Mouse (Mus musculus) C2C12 (cell line): Measurements from ENCODE around the gene Pde6h. TPM values are rescaled to one million over a fixed set of nuclear protein-coding genes. Genes with fewer than 3 reads are reported as not detected.

Experiments
- H3K27me3 ChIP-seq: one replicate; pipeline ENCODE4 v1.6.1; 2011; ENCODE audit not compliant: control insufficient read depth, insufficient read depth, insufficient read length
- H3K36me3 ChIP-seq: one replicate; pipeline ENCODE4 v1.6.1; 2011; ENCODE audit not compliant: control insufficient read depth, insufficient read depth
- H3K4me3 ChIP-seq: one replicate; pipeline ENCODE4 v1.5.1; 2011; ENCODE audit warnings: mild to moderate bottlenecking, control low read depth; ENCODE audit not compliant: poor library complexity, insufficient read depth, severe bottlenecking
- H3K79me2 ChIP-seq: one replicate; pipeline ENCODE4 v1.6.1; 2011; ENCODE audit not compliant: control insufficient read depth, insufficient read depth
- H3K79me3 ChIP-seq: one replicate; pipeline ENCODE4 v1.6.1; 2011; ENCODE audit warnings: low read depth, control low read depth
- H3ac ChIP-seq: one replicate; pipeline ENCODE3; 2011; ENCODE audit warnings: low read depth; ENCODE audit not compliant: control insufficient read depth, insufficient read length
- CEBPB ChIP-seq: IDR thresholded peaks from one replicate; pipeline ENCODE4 v1.6.1; 2011; ENCODE audit warnings: low read depth, mild to moderate bottlenecking, control low read depth, moderate library complexity
- CTCF ChIP-seq: IDR thresholded peaks from one replicate; pipeline ENCODE4 v1.5.1; 2011; ENCODE audit not compliant: control insufficient read depth, insufficient read depth, insufficient read length
- FOSL1 ChIP-seq: IDR thresholded peaks from one replicate; pipeline ENCODE4 v1.8.0; 2011; ENCODE audit warnings: mild to moderate bottlenecking, low read length; ENCODE audit not compliant: poor library complexity, insufficient read depth, severe bottlenecking
- MAX ChIP-seq: IDR thresholded peaks from one replicate; pipeline ENCODE4 v1.6.1; 2011; ENCODE audit warnings: mild to moderate bottlenecking, control low read depth
- MYOD1 ChIP-seq: IDR thresholded peaks from one replicate; pipeline ENCODE4 v1.6.1; 2011; ENCODE audit warnings: low read depth; ENCODE audit not compliant: control insufficient read depth, insufficient read length
- MYOG ChIP-seq: IDR thresholded peaks from one replicate; pipeline ENCODE4 v1.6.1; 2011; ENCODE audit not compliant: control insufficient read depth, insufficient read length; ENCODE audit errors: extremely low read depth
- USF1 ChIP-seq: IDR thresholded peaks from one replicate; pipeline ENCODE4 v1.6.1; 2011; ENCODE audit warnings: low read depth, mild to moderate bottlenecking, control low read depth, moderate library complexity
- polyA plus RNA-seq: library from polyadenylated mRNA; unstranded; fragments of >200 nt; fragmentation: generic; extraction: Trizol; gene quantifications from one replicate; pipeline ENCODE4 v1.2.1, GENCODE M21; 2012; ENCODE audit warnings: missing spikeins

The Pde6h gene
- polyA plus RNA-seq, 1 experiment = 0.26 TPM

- no peaks in the 10 kb centered on the region for H3K36me3 ChIP-seq
- H3K27me3 ChIP-seq = no peaks in the 10 kb centered on the region
- H3K4me3 ChIP-seq = no peak overlapping the region
- no peaks in the 10 kb centered on the region for H3K79me3 ChIP-seq
- H3ac ChIP-seq = no peak overlapping the region
- H3K79me2 ChIP-seq = no peaks in the 10 kb centered on the region
- TF ChIP-seq MAX = no peak
- TF ChIP-seq CTCF = no peak
- TF ChIP-seq FOSL1 = no peak
- TF ChIP-seq USF1 = no peak
- no peak for TF ChIP-seq CEBPB
- no peak for TF ChIP-seq MYOG
- TF ChIP-seq MYOD1 = no peak
These were observed 76.2 kb downstream of the Pde6h start for GRCm38 (mm10) chr6:136999707-137000446.

DNA sequence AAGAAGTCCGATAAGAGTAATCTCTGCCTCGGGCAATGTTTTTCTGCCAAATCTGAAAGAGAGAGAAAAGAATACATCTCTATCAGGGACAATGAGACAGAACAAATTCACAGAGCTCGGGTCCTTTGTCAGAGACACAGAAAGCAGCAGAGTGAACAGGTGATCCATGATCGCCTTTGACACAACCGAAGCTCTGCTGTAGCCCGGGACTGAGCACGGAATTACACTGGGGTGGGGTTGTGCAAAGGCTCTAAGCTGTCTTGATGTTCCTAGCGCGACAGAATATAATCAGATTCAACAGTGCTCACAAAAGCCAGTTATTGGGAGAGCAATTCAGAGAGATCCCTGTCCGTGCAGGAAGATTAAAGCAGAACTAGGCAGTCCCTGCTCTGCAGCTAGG is 77.1 kb downstream of the Pde6h start:
- Histone ChIP-seq H3K27me3 (no peaks in the 10 kb centered on the region), H3K36me3 (no peaks in the 10 kb centered on the region), H3K4me3 (no peak overlapping the region), H3K79me3 (no peaks in the 10 kb centered on the region), H3K79me2 (no peaks in the 10 kb centered on the region), H3ac (no peak overlapping the region)
- no peak for TF ChIP-seq USF1
- no peak for TF ChIP-seq MYOD1
- no peak for TF ChIP-seq MAX
- TF ChIP-seq FOSL1 = no peak
- TF ChIP-seq MYOG = no peak
- no peak for TF ChIP-seq CEBPB
- no peak for TF ChIP-seq CTCF

- H3K27me3 ChIP-seq = no peaks in the 10 kb centered on the region
- H3K79me2 ChIP-seq = no peaks in the 10 kb centered on the region
- no peak overlapping the region for H3K4me3 ChIP-seq
- no peak overlapping the region for H3ac ChIP-seq
- H3K79me3 ChIP-seq = no peaks in the 10 kb centered on the region
- no peaks in the 10 kb centered on the region for H3K36me3 ChIP-seq
- TF ChIP-seq USF1 = no peak
- no peak for TF ChIP-seq MAX
- no peak for TF ChIP-seq CEBPB
- TF ChIP-seq CTCF = no peak
- TF ChIP-seq FOSL1 = no peak
- no peak for TF ChIP-seq MYOG
- TF ChIP-seq MYOD1 = no peak
These were observed 77.9 kb downstream of the Pde6h start for GRCm38 (mm10) chr6:137001267-137002168.

- no peak for TF ChIP-seq CTCF
- H3K36me3 ChIP-seq = no peaks in the 10 kb centered on the region
- no peaks in the 10 kb centered on the region for H3K27me3 ChIP-seq
- H3K4me3 ChIP-seq = no peak overlapping the region
- H3K79me3 ChIP-seq = no peaks in the 10 kb centered on the region
- no peak overlapping the region for H3ac ChIP-seq
- no peaks in the 10 kb centered on the region for H3K79me2 ChIP-seq
These were observed 78.5 kb downstream of the Pde6h start for GRCm38 (mm10) chr6:137002169-137002514.

DNA sequence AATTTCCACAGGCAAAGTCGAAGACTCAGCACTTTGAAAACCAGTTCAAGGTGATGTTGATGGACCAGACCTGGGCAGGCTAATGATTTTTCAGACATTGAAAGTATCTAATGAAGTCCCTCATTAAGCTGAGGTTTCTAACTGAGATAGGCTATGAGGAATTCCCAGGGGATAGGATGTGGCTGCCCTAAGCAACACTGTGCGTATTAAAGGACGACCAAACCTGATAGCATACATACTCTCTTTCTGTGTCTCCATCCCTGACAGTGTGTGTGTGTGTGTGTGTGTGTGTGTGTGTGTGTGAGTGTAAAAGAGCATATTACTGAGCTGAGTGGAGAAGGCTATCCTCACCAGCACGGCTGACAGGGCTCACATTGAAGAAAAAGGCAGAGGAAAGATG is 80.7 kb downstream of the Pde6h start:
- Histone ChIP-seq H3K79me3 (no peaks in the 10 kb centered on the region), H3K79me2 (no peaks in the 10 kb centered on the region), H3K4me3 (no peak overlapping the region), H3K36me3 (no peaks in the 10 kb centered on the region), H3K27me3 (no peaks in the 10 kb centered on the region), H3ac (no peak overlapping the region)
- TF ChIP-seq CEBPB = no peak
- TF ChIP-seq MAX = no peak
- TF ChIP-seq CTCF = no peak
- TF ChIP-seq USF1 = no peak
- TF ChIP-seq MYOG = no peak
- TF ChIP-seq MYOD1 = no peak
- TF ChIP-seq FOSL1 = no peak

DNA sequence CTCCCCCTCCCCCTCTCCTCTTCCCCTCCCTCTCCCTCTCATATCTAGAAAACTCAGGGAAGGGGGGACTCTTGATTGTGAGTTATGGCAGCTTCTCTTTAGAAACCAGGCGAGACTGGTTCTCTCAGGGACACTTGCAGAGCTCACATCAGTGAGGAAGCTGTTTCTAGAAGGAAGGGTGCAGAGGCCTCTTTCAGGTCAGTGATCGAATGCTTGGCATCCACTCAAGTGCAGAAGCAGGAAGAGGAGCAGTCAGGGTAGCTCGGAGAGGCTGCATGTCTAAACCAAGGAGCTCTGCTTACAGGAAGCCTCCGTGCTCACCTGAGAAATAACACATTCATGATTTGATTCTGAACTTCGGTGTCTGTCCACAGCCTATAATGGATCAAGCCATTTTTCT is 87.6 kb downstream of the Pde6h start:
- H3K79me2 ChIP-seq = no peaks in the 10 kb centered on the region
- TF ChIP-seq CTCF (no peak), MYOG (no peak), USF1 (no peak), CEBPB (no peak), FOSL1 (no peak), MYOD1 (no peak), MAX (no peak)
- no peak overlapping the region for H3ac ChIP-seq
- H3K4me3 ChIP-seq = no peak overlapping the region
- H3K27me3 ChIP-seq = no peaks in the 10 kb centered on the region
- no peaks in the 10 kb centered on the region for H3K36me3 ChIP-seq
- no peaks in the 10 kb centered on the region for H3K79me3 ChIP-seq
